Mouse (Mus musculus): ENCODE measurements around the gene Rprm.

The Rprm gene

DNA sequence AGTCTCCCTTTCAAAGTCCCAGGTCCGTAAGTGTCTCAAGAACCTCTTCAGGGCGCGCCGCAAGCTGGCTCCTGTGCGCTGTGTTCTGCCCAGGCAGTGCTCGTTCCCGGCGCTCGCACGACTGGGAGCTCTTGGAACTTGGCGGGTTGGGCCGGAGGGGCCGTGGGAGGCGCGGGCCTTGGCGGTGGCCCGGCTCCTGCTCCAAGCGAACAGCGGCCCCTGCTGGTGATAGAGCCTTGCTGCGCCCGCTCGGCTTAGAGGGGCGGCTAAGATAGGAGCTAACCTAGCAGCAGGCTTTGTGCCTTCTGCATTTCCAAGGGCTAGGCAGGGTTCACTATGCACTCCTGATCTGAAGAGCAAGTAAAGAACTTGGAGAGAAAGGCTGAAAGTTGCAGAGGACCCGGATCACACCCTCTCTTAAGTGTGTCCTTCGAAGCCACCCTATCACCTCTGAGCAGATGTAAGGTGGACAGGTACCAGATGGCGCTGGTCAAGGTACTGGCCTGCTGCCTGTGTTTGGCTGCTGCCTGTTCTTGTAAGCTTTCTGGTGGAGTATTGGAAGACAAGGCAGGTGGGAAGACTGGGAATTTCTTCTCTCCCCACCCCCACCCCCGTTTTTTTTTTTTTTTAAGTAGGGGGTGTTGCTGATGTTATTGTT is at the start of gene Rprm:
Gene Rprm (minus strand): TSS at position 123 of the 658 bp plus-strand sequence.
- in situ Hi-C loops (cut with MboI; ENCODE audit: low sequenced_read_pairs): no loop called here

GRCm38 (mm10) chr2:54119305-54119704 is 34.0 kb upstream of the Rprm start:
- in situ Hi-C loops (cut with MboI; ENCODE audit: low sequenced_read_pairs): loop anchor here (25.0 kb wide), 2 partner anchors 532 to 1357 kb away; no protein-coding TSS in a partner anchor

- in situ Hi-C loops (cut with MboI; ENCODE audit: low sequenced_read_pairs): loop anchor here (25.0 kb wide), 2 partner anchors 532 to 1357 kb away; no protein-coding TSS in a partner anchor
Measured at GRCm38 (mm10) chr2:54118881-54119280, 33.5 kb upstream of the Rprm start.

DNA sequence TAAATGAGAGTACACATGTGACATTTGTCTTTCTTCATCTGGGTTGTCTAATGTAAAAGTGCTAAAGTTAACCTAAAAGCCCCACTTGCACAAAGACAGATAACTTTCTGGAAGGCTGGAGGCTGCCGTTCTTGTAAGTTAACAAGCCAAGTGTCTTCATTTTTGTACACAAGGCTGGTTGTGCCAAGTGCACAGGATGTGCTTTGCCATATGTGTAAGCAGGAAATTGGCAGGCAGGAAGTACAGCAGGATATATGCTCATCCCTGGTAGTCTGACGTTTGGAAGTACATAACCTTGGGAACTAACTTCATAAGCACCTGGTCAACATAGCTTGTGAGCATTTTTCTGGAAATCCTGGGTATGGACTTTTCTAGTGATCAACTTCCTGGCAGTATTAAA is 25.9 kb upstream of the Rprm start:
- in situ Hi-C loops (cut with MboI; ENCODE audit: low sequenced_read_pairs): loop anchor here (25.0 kb wide), 2 partner anchors 524 to 1349 kb away; no protein-coding TSS in a partner anchor

DNA sequence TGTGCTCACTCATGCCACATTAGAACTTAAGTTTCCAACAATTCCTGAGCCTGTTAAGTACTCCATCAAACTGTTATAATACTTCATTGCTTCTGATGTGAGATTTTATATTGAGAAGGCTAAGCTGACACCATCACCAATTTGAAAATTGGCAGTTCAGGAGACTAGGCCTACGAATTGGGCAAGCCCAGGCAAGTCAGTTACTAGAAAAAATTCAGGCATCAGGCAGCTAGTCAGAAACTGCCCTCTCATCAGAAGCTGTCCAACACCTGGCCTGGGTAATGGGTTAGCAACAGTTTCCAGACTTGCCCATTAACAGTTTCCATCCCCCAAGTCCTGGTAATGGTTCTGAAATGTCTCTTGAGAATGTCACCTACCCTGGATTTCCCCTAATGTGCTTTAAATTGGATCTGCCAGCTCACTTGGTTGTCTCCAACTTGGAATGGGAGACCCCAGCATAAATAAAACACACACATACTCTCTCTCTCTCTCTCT is 20.9 kb upstream of the Rprm start:
- in situ Hi-C loops (cut with MboI; ENCODE audit: low sequenced_read_pairs): loop anchor here (25.0 kb wide), 2 partner anchors 519 to 1344 kb away; no protein-coding TSS in a partner anchor

- in situ Hi-C loops (cut with MboI; ENCODE audit: low sequenced_read_pairs): loop anchor here (25.0 kb wide), 2 partner anchors 513 to 1338 kb away; no protein-coding TSS in a partner anchor
Measured at GRCm38 (mm10) chr2:54099939-54100338, 14.6 kb upstream of the Rprm start.

- in situ Hi-C loops (cut with MboI; ENCODE audit: low sequenced_read_pairs): no loop called here
Measured at GRCm38 (mm10) chr2:54092616-54093015, 7.3 kb upstream of the Rprm start.

DNA sequence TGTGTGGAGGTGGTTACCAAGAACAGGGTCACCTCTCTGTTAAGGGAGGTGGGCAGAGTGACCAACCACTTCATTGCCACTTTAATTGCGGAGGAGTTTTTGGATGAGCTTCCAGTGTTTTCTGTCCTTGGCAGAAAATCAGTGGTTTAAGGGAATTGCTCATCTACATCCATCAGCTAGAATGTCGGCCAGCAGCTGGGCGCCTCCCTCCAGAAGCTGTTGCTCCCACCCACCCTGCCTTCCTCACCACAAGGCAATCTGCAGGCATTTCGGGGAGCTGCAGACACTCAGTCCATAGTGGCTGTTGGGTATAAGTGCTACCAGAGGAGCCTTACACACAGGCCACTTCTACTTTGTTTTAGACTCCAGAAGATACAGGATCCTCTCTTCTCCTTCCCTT is 902 bp upstream of the Rprm start:
- in situ Hi-C loops (cut with MboI; ENCODE audit: low sequenced_read_pairs): no loop called here

DNA sequence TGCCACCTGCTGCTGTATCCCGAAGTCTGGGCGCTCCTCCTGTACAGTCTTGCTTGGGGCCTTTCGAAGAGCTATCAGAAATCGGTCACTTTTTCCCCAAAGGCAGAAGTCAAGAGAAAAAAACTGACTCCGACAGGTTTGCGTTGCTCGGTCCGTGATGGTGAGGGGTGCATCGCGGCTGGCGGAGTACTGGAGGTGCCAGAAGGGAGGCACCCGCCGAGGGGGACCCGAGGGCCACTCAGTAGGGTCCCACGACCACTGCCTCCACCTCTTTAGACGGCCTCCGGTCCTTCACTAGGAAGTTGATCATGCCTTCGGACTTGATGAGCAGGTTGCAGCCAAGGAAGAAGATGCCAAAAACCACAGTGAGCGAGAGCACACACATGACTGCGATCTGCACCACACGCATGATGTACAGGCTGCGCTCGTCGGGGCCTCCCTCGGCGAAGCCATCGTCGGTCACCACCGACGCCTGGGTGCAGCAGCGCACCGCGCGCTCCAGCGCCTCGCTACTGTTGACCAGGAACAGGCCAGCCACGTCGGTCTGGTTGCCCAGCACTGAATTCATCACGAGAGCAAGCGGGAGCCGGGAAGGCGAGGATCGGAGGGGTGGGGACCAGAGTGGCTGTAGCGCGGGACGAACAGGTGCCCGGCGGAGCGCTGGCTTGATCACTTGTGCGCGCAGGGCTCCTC is 469 bp downstream of the Rprm start:
- in situ Hi-C loops (cut with MboI; ENCODE audit: low sequenced_read_pairs): no loop called here

- in situ Hi-C loops (cut with MboI; ENCODE audit: low sequenced_read_pairs): no loop called here
Measured at GRCm38 (mm10) chr2:54083861-54084736, 1.3 kb downstream of the Rprm start.

GRCm38 (mm10) chr2:54078961-54079360 is 6.4 kb downstream of the Rprm start:
- in situ Hi-C loops (cut with MboI; ENCODE audit: low sequenced_read_pairs): no loop called here

DNA sequence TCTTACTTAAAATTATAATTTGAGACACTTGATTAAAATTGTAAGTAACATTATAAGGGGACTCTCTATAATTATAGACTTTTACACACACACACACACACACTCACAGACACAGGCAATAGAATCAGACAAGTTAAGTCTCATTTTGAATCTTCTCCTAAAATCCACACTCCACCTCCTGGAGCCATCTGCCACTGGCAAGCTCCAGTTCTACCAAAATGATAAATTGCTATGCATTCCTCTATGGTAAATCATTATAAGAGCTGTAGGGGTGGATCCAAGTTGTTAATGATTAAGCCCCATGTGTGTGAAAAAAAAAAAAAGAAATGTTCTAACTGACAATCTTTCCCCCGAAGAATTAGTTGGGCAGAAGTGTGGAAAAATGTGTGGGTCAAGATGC is 13.8 kb downstream of the Rprm start:
- in situ Hi-C loops (cut with MboI; ENCODE audit: low sequenced_read_pairs): no loop called here

DNA sequence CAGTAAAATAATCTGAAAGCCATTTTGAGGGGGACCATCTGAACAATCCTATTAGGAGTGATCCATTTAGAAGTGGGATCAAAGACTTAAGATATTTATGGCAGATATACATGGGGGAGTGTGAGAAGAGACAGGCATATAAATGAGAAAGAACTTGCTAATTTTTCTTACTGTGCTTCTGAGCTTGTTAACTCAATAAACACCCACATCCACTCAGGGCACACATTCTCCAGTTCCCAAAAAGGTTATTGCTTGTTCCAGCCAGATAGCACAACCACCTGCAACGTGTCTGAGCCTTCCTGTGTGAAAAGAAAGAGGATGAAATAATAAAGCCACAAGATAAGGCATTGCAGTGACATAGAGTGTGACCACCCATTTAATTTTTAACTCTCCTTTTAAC is 22.9 kb downstream of the Rprm start:
- in situ Hi-C loops (cut with MboI; ENCODE audit: low sequenced_read_pairs): no loop called here

GRCm38 (mm10) chr2:54061039-54061438 is 24.3 kb downstream of the Rprm start:
- in situ Hi-C loops (cut with MboI; ENCODE audit: low sequenced_read_pairs): no loop called here
